Mouse (Mus musculus) colon, adult 2 months (tissue): ENCODE measurements around the gene Chrna7. TPM values are rescaled to one million over a fixed set of nuclear protein-coding genes. Genes with fewer than 3 reads are reported as not detected.

ENCODE experiments used
- polyA plus RNA-seq: library from polyadenylated mRNA; depleted of rRNA; stranded (reverse); fragments of >200 nt; gene quantifications from 2 replicates; pipeline ENCODE4 v1.2.3, GENCODE M21; 2012; rRNA removed

The Chrna7 gene
- polyA plus RNA-seq: 0.63 and 0.64 TPM in 2 replicates

DNA sequence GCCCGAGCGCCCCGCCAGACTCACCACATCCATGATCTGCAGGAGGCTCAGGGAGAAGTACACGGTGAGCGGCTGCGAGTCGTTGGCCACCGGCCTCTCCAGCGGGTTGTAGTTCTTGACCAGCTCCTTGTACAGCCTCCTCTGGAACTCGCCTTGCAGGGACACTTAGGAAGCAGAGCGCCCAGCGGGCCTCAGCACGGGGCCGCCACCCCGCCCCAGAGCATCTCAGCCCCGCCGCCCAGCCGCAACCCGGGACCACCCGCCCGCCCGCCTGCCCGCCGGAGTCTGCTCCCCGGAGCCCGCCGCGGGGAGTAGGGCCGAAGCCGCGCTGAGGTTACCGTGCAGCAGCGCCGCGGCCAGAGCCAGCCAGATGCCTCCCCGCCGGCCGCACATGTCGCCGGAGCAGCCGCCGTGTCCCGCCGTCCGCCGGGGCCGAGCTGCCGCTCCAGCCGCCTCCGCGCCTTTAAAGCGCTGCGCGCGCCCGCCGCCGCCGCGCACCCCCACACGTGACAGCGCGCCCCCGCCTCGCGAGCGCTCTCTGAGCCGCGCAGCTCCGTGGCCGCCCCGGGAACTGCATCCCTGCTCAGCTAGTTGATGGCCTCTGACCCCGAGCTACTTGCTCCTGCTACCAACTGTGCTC is at the start of gene Chrna7:
Gene Chrna7 (minus strand): TSS at position 486 of the 640 bp plus-strand sequence.

Other genes starting within 250 kb of the Chrna7 start
- 0.32 and 0.43 TPM in 2 replicates for gene Otud7a, start 232.2 kb upstream of the Chrna7 start, polyA plus RNA-seq